Mouse (Mus musculus): ENCODE measurements around the gene Pced1a.
A peak's percentile ranks its signal among the peaks of the same experiment; 100 is the strongest.

Gene Pced1a

GRCm38 (mm10) chr2:130433152-130433551 is 8.7 kb upstream of the Pced1a start:
- peak in 1 of 2 experiments; percentile 27 for DNase-seq

- DNase-seq, result no peak
Observed at GRCm38 (mm10) chr2:130432157-130432556, 7.7 kb upstream of the Pced1a start.

GRCm38 (mm10) chr2:130430484-130430883 is 6.0 kb upstream of the Pced1a start:
- no peak for DNase-seq

- DNase-seq, result no peak
Observed at GRCm38 (mm10) chr2:130429851-130430250, 5.3 kb upstream of the Pced1a start.

GRCm38 (mm10) chr2:130425112-130425511 is 611 bp upstream of the Pced1a start:
- no peak for DNase-seq

GRCm38 (mm10) chr2:130423397-130424125 is 940 bp downstream of the Pced1a start:
- DNase-seq, result peak; percentile 82 to 84

GRCm38 (mm10) chr2:130421781-130422620 is 2.5 kb downstream of the Pced1a start:
- DNase-seq, result no peak

GRCm38 (mm10) chr2:130414094-130414856 is 10.2 kb downstream of the Pced1a start:
- DNase-seq, result peak in 1 of 2 experiments; percentile 23

GRCm38 (mm10) chr2:130412775-130413174 is 11.7 kb downstream of the Pced1a start:
- no peak for DNase-seq

- peak; percentile 69 to 75 for DNase-seq
Observed at GRCm38 (mm10) chr2:130411558-130412495, 12.7 kb downstream of the Pced1a start.

GRCm38 (mm10) chr2:130408194-130408593 is 16.3 kb downstream of the Pced1a start:
- no peak for DNase-seq

GRCm38 (mm10) chr2:130406178-130406577 is 18.3 kb downstream of the Pced1a start, which contains the start of gene Tmem239:
TSS of gene Tmem239 (plus strand) at chr2:130406478.
- DNase-seq, result no peak

GRCm38 (mm10) chr2:130404939-130405338 is 19.6 kb downstream of the Pced1a start, which contains the start of the genes Gm28372 and 1700020A23Rik:
TSS of gene Gm28372 (plus strand) at chr2:130405239.
TSS of gene 1700020A23Rik (plus strand) at chr2:130405259.
- DNase-seq, result no peak

- no peak for DNase-seq
Observed at GRCm38 (mm10) chr2:130401891-130402290, 22.6 kb downstream of the Pced1a start.

GRCm38 (mm10) chr2:130400046-130400445 is 24.5 kb downstream of the Pced1a start:
- no peak for DNase-seq

- DNase-seq, result no peak
Observed at GRCm38 (mm10) chr2:130398091-130398490, 26.4 kb downstream of the Pced1a start.

- DNase-seq, result peak in 1 of 2 experiments; percentile 35
Observed at GRCm38 (mm10) chr2:130397186-130397985, 27.1 kb downstream of the Pced1a start, which contains the start of gene Cpxm1. TSS of gene Cpxm1 (minus strand) at chr2:130397574.

GRCm38 (mm10) chr2:130395696-130396095 is 28.8 kb downstream of the Pced1a start:
- no peak for DNase-seq

- no peak for DNase-seq
Observed at GRCm38 (mm10) chr2:130392836-130393235, 31.7 kb downstream of the Pced1a start.

GRCm38 (mm10) chr2:130390993-130391625 is 33.4 kb downstream of the Pced1a start:
- peak; percentile 63 to 82 for DNase-seq
